Mouse (Mus musculus): ENCODE results near the gene Tmem256. TPM values are rescaled to one million over a fixed set of nuclear protein-coding genes. Genes with fewer than 3 reads are reported as not detected.

Tmem256 gene
- 100 to 1,000 TPM; 452 to 473 TPM for polyA plus RNA-seq (2012; fragmentation: generic; extraction: Trizol)

DNA sequence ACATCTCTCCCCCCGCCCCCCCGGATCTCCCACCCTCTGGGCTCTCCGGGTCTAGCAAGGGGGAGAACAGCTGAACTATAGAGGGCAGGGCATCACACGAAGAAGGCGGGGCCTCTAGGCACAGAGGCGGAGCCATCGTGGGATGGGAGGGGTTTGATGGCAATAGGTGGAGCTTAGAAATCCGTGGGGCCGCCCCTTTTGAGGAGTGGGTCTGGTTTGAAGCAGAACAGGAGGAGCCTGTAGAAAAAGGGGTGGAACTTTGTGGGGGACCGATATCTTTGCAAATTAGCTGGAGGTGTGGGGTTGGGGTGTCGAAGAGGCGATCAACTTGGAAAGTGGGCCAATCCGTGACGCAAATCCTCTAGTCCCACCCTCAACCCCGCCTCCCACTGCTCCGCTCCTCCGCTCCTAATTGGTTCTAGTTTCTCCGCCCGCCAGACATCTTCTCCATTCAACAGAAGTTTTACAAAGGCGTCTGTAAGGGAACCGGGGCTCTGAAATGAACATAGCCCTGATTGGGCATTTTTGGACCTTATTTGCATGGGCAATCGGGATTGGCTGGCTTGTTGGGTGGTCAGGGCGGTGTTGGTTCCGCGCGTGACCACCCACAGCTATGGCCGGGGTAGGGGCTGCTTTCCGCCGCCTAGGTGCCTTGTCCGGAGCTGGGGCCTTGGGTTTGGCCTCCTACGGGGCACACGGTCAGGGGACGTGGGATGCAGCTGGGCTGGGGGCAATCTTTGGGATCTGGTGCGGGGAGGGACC lies at the start of gene Tmem256:
Gene Tmem256, plus strand, starts transcription at position 563 of the 762 bp plus-strand sequence.

DNA sequence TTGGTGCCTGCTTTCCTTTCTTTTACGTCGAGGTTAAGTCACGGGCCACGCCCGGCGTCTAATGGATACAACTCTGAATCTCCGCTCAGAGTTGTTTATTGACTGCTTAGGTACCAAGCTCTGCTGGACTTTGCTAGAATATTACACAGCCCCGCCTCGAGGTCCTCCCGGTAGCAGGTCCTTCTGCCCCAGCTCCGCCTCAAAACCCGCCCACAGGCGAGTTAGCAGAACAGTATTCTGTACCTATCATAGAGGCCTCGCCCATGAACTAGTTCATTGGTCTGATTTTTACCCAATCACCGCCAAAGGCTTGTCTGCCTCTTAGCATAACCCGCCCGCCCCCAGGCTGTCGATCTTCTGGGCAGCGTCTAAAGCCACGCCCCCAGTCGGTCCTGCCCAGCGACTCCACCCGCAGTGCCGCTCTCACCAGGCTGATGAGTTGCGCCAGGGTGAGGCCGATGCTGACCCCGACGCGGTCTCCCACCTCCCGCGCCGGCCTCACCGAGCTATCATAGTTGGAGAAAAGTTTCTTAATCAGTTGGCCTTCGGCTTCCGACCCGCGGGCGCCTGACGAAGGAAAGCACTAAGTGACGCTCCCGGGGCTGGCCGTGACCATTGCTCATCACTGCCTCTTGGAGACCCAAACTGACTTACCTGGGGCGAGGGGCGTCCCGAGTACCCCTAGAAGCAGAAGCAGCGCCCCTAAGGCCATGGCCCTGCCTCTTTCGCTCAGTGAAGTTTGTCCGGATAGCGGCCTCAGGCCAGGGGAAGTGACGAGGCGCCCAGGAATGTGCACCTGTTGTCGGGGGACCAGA lies 42.9 kb upstream of the Tmem256 start, which contains the start of gene Chrnb1:
Gene Chrnb1, minus strand, starts transcription at position 776 of the 815 bp plus-strand sequence.

DNA sequence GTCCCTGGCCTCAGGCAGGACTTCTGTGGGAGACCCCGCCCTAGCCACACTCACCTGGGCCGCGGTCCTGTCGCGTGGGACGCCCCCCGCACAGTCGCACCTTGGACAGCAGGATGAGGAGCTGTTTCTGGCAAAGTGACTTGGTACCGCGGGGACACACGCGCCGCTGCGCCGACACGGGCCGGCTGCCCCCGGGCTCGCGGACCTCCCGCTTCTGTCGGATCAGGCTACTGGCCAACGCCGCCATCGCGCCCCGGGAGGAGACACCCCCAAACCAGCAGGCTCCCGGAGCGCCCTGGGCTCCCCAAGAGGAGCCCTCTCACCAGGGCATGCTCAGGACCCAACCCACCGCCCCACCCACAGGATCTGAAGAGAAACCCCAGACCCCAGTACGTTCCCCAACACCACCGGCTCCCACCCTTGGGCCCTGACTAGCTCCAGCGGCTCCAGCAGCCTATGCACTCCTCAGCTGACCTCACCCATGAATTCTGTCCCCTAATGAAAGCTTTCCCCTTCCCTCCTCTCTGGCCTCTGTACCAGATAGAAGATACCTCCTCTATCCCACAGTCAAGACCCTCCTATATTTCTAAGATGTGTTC lies 36.8 kb upstream of the Tmem256 start, which contains the start of gene Fgf11:
Gene Fgf11, minus strand, starts transcription at position 479 of the 599 bp plus-strand sequence.

DNA sequence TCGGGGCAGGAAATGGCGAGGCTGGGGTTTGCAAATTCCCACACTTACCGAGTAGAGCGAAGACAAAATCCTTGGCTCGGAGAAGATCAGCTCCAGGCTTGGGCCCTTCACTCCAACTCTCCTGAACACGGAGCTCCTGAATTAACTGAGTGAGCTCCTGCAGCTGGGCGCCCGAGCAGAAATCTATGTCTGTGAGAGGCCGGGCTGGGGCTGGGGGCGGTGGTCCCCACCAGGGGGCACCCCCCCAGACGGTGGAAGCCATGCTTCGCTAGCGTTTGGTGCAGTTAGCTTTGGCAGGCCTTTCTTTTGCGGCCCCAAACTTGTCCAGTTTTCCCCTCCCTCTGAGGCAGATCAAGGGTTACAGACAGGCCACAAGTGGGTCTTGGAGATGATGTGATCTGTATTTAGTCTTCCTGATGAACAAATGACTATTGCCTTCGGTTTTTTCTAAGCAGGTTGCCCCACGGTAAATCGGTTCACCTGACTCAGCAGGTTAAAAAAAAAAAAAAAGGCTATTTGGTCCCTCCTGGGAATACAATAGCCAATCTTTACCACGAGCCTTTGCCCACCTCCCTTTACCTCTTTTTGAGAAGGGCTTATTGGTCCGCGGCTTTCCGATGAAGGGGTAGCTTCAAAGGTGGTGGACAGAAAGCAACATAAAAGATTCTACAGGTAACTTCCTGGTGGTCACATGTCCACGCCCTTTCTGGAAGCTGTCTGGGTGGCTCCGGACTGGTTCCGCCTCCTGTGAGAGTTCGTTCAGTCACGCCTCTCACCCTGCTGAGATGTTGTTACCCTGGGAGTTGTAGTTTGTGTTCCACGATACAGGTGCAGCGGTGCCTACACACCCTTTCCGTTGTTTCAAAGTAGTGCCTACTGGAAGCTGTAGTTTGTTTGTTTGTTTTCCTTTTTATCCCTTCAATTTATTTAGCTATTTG lies 33.1 kb upstream of the Tmem256 start, which contains the start of gene Tmem102:
Gene Tmem102, minus strand, starts transcription at position 653 of the 938 bp plus-strand sequence.

DNA sequence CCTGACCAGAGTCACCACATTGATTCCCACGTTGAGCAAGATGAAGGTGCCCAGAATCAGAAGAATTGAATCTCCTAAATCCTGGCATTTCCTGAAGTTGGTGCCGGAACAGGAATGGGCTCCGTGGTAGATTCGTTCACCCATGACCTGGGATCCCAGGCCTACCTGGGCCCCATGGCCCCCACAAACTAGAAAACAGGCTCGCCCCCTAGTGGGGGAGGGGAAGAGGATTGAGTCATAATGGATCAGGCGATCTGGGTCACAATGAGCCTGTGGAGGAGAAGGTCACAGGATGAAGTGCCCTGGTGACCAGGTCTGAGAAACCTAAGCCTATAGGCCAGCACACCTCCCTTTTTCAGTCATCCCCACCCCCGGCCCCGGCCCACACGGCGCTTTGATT lies 23.2 kb upstream of the Tmem256 start, which contains the start of gene Gm39566:
Gene Gm39566, minus strand, starts transcription at position 144 of the 400 bp plus-strand sequence.

DNA sequence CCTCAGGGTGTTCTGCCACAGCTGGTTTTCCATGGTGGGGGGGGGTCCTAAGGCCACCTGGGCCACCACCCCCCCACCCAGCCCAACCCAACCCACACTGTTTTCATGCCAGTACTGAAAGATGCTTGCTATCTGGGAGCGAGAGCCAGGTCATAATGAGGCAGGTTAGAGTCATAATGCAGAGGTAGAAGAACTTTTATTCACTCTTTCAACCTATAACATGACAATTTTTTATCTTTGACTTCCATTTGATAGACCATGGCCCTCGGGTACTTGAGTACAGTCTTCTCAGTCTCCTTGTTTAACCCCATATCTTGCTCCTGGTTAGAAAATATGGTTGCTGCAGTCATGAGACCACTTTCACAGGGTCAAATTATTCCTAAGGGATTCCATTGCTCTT lies 19.9 kb upstream of the Tmem256 start, which contains the start of gene Spem2:
Gene Spem2, minus strand, starts transcription at position 101 of the 400 bp plus-strand sequence.

DNA sequence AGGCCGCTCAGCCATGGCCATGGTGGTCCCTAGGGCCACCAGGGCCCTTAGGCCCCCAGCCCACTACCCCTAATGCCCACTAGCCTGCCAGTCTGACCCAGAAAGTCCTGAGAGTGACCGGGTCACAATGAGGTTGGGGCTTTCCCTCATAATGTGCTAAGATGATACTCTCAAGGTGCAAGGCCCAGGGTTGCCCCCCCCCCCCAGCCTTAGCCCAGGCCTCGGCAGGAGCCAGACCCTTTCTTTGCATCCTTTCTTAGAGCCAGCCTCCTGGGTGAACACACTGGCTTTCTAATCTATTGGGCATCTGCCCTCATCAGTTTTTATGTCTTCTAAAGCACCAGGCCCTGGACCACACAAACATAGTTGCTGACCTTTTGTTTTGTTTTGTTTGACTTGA lies 16.2 kb upstream of the Tmem256 start, which contains the start of gene Spem1:
Gene Spem1, minus strand, starts transcription at position 101 of the 400 bp plus-strand sequence.

DNA sequence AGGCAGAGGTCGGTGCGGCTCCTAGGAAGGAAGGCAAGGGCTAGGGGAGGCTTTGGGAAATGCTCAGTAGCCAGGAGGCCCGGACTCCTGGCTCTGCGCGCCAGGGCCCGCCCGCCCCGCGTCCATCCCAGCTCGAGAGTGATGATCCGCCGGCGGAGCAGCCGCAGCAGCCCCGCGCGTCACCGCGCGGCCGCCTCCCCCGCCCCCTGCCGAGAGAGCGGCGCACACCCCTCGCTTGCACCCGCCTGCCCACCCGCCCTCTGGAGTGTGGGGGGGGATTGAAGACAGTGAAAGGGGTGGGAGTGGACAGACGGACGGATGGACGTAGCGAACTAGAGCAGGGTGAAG lies 736 bp upstream of the Tmem256 start, which contains the start of gene Nlgn2:
Gene Nlgn2, minus strand, starts transcription at position 181 of the 348 bp plus-strand sequence.

DNA sequence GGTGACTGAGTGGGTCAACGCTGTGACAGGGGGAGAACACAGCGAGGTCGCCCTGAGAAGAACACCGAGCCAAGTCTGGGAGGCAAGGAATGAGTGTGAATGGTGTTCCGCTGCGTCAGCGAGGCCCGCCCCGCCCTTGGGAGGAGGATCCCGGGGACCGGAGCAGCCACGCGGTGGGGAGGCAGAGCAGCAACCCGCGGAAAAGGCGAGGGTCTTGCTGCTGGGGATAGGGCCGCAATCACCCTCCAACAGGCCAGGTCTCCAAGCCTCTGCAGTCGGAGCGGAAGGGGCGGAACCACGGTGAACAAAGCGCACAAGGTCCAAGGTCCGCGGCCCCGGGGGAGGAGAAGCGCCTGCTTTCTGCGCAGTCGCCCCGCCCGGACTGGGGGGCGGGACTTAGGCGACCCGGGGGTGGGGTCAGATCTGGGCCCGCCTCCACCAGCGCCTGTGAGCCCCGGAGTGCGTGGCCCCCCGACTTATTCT lies 7.9 kb downstream of the Tmem256 start, which contains the start of gene Plscr3:
Gene Plscr3, plus strand, starts transcription at position 179 of the 483 bp plus-strand sequence.

DNA sequence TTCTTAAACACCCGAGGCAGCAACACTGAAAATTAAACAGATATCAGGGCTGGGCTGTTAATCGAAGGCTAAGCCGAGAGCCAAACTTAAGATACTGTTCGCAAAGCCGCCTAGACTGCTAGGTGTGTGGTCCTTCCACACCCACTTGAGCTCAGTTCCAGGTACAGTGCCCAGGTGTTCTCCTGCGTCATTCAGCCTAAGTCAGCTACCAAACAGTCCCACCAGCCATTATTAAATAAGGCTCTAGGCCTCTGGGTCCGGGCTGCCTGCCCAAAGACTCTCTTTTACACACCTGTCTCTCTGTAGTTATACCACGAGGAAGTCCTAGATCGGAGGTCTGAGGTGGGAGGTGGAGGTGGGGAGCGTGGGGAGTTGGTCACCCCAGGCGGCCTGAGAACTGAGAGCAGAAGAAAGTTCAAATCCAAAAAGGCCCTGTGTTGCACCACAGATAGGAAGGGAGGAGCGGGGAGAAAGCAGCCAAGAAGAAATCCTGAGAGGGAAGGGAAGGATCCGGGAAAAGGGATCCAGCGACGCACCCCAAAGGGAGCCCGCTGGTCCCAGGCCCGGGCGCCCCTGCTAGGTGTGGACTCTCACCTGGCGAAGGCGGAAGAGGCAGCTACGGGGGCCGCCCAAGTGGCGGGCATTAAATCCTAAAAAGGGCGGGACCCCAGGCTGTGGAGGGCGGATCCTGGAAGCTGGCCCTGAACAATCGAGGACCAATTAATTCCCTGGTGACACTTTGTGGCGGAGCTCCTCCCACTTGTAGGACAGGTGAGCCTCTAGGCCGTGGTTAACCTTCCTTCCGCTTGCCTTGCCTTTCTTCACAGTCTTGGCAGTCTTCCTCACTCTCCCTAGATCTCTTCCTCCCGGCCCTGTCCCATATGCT lies 20.0 kb downstream of the Tmem256 start, which contains the start of gene Tnk1:
Gene Tnk1, minus strand, starts transcription at position 618 of the 886 bp plus-strand sequence.

DNA sequence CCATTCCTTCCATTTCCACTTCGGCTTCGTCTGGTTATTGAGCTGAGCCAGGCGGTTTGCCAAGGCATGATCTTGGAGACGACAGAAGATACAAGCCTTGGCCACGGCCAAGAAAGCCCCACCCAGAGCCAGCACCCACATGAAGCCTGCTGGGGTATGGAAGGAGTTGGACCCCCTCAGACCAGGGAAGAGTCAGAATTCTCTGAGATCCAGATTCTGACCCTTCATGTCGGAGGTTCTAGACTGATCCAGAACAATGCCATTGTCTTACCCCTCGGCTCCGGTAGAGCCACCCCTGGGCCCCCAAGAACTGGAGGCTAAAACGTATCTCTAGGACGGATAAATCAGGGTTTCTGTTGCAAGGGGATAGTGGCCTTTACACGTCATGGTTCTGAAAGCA lies 39.6 kb downstream of the Tmem256 start, which contains the start of gene Tmem95:
Gene Tmem95, minus strand, starts transcription at position 141 of the 400 bp plus-strand sequence.

DNA sequence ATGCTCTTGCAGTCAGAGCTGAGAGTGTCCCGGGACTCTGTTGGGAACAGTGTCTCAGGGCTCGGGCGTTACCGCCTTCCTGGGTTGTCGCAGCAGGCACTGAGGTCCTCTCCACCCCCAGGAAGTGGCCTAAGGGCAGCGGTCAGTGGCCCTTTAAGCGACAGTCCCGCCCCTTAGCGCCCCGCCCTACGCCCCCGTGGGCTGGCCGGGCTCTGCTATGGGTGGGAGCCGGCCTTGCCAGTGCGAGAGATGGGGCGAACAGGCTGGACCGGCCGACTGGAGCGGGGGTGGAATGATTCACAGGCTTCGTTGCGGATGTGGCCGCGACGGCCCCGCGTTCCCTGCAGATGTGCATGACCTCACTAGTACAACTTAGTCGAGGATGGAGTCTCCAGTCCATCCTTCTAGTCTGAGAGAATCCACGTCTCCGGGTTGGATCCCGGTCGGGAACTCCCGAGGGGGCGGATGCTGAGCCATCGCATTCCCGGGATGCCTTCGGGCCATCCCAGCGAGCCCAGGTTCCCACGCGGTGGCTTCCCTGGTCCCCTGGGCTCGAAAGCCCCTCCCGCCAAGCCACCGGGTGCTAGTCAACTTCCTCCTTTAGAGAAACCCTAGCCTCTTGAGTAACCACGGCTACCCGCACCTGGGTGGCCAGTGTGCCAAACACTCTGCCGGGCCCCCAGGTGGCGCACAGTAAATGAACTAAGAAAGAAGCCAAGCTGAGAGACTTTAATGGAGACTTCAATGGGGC lies 42.7 kb downstream of the Tmem256 start, which contains the start of gene Kctd11:
Gene Kctd11, minus strand, starts transcription at position 554 of the 751 bp plus-strand sequence.

Other genes starting within 250 kb of the Tmem256 start
- 1 to 10 TPM in 1 of 2 experiments, under 1 TPM in 1; 0.05 to 1.3 TPM for gene Atp1b2, start 232.6 kb upstream of the Tmem256 start, polyA plus RNA-seq (2012; fragmentation: generic; extraction: Trizol)
- gene Shbg, start 220.6 kb upstream of the Tmem256 start, polyA plus RNA-seq (2012; fragmentation: generic; extraction: Trizol), result not detected
- gene Sat2, start 216.5 kb upstream of the Tmem256 start, polyA plus RNA-seq (2012; fragmentation: generic; extraction: Trizol), result 10 to 100 TPM in 1 of 2 experiments, 1 to 10 TPM in 1; 4.4 to 16.8 TPM
- 10 to 100 TPM; 29.4 to 66.7 TPM for gene Fxr2, start 205.5 kb upstream of the Tmem256 start, polyA plus RNA-seq (2012; fragmentation: generic; extraction: Trizol)
- under 1 TPM; 0.05 to 0.25 TPM for gene Sox15, start 183.2 kb upstream of the Tmem256 start, polyA plus RNA-seq (2012; fragmentation: generic; extraction: Trizol)
- gene Mpdu1, start 175.9 kb upstream of the Tmem256 start, polyA plus RNA-seq (2012; fragmentation: generic; extraction: Trizol), result 100 to 1,000 TPM in 1 of 2 experiments, 10 to 100 TPM in 1; 98.1 to 128 TPM
- gene Cd68, start 172.4 kb upstream of the Tmem256 start, polyA plus RNA-seq (2012; fragmentation: generic; extraction: Trizol), result 1 to 10 TPM; 1.8 to 3.0 TPM
- gene Eif4a1, start 166.1 kb upstream of the Tmem256 start, polyA plus RNA-seq (2012; fragmentation: generic; extraction: Trizol), result 100 to 1,000 TPM; 336 to 467 TPM
- 10 to 100 TPM; 51.2 to 71.3 TPM for gene Senp3, start 156.4 kb upstream of the Tmem256 start, polyA plus RNA-seq (2012; fragmentation: generic; extraction: Trizol)
- 1 to 10 TPM; 1.1 to 6.9 TPM for gene Tnfsf13, start 152.7 kb upstream of the Tmem256 start, polyA plus RNA-seq (2012; fragmentation: generic; extraction: Trizol)
- 100 to 1,000 TPM in 1 of 2 experiments, 10 to 100 TPM in 1; 34.3 to 119 TPM for gene Tnfsf12, start 142.7 kb upstream of the Tmem256 start, polyA plus RNA-seq (2012; fragmentation: generic; extraction: Trizol)
- 10 to 100 TPM in 1 of 2 experiments, 1 to 10 TPM in 1; 6.4 to 30.3 TPM for gene Tnfsfm13, start 142.4 kb upstream of the Tmem256 start, polyA plus RNA-seq (2012; fragmentation: generic; extraction: Trizol)
- 100 to 1,000 TPM in 1 of 2 experiments, 10 to 100 TPM in 1; 42.8 to 126 TPM for gene Polr2a, start 79.9 kb upstream of the Tmem256 start, polyA plus RNA-seq (2012; fragmentation: generic; extraction: Trizol)
- under 1 TPM in 1 of 2 experiments, not detected in 1; 0.26 TPM for gene Slc35g3, start 76.5 kb upstream of the Tmem256 start, polyA plus RNA-seq (2012; fragmentation: generic; extraction: Trizol)
- 10 to 100 TPM in 1 of 2 experiments, 1 to 10 TPM in 1; 1.2 to 14.4 TPM for gene Zbtb4, start 72.6 kb upstream of the Tmem256 start, polyA plus RNA-seq (2012; fragmentation: generic; extraction: Trizol)
- gene Chrnb1, start 42.6 kb upstream of the Tmem256 start, polyA plus RNA-seq (2012; fragmentation: generic; extraction: Trizol), result under 1 TPM; 0.63 to 0.89 TPM
- gene Fgf11, start 36.7 kb upstream of the Tmem256 start, polyA plus RNA-seq (2012; fragmentation: generic; extraction: Trizol), result under 1 TPM; 0.01 to 0.31 TPM
- under 1 TPM; 0.01 to 0.05 TPM for gene Tmem102, start 32.9 kb upstream of the Tmem256 start, polyA plus RNA-seq (2012; fragmentation: generic; extraction: Trizol)
- not detected for gene Gm39566, start 23.2 kb upstream of the Tmem256 start, polyA plus RNA-seq (2012; fragmentation: generic; extraction: Trizol)
- not detected for gene Spem2, start 20.0 kb upstream of the Tmem256 start, polyA plus RNA-seq (2012; fragmentation: generic; extraction: Trizol)
- gene Spem1, start 16.3 kb upstream of the Tmem256 start, polyA plus RNA-seq (2012; fragmentation: generic; extraction: Trizol), result under 1 TPM; 0.02 to 0.07 TPM
- gene Nlgn2, start 730 bp upstream of the Tmem256 start, polyA plus RNA-seq (2012; fragmentation: generic; extraction: Trizol), result 10 to 100 TPM in 1 of 2 experiments, 1 to 10 TPM in 1; 4.3 to 49.8 TPM
- gene Plscr3, start 7.9 kb downstream of the Tmem256 start, polyA plus RNA-seq (2012; fragmentation: generic; extraction: Trizol), result 100 to 1,000 TPM in 1 of 2 experiments, 10 to 100 TPM in 1; 45.7 to 171 TPM
- not detected for gene Tnk1, start 20.2 kb downstream of the Tmem256 start, polyA plus RNA-seq (2012; fragmentation: generic; extraction: Trizol)
- not detected for gene Tmem95, start 39.5 kb downstream of the Tmem256 start, polyA plus RNA-seq (2012; fragmentation: generic; extraction: Trizol)
- 10 to 100 TPM in 1 of 2 experiments, 1 to 10 TPM in 1; 5.0 to 12.3 TPM for gene Kctd11, start 42.9 kb downstream of the Tmem256 start, polyA plus RNA-seq (2012; fragmentation: generic; extraction: Trizol)
- under 1 TPM; 0.04 to 0.07 TPM for gene Acap1, start 57.0 kb downstream of the Tmem256 start, polyA plus RNA-seq (2012; fragmentation: generic; extraction: Trizol)
- 1 to 10 TPM; 1.6 to 9.9 TPM for gene 2810408A11Rik, start 62.5 kb downstream of the Tmem256 start, polyA plus RNA-seq (2012; fragmentation: generic; extraction: Trizol)
- 10 to 100 TPM; 13.1 to 24.7 TPM for gene Neurl4, start 62.6 kb downstream of the Tmem256 start, polyA plus RNA-seq (2012; fragmentation: generic; extraction: Trizol)
- gene Gps2, start 75.4 kb downstream of the Tmem256 start, polyA plus RNA-seq (2012; fragmentation: generic; extraction: Trizol), result 10 to 100 TPM; 66.9 to 94.9 TPM
- 1,000 to 10,000 TPM in 1 of 2 experiments, 100 to 1,000 TPM in 1; 812 to 3,163 TPM for gene Eif5a, start 83.4 kb downstream of the Tmem256 start, polyA plus RNA-seq (2012; fragmentation: generic; extraction: Trizol)
- gene Ybx2, start 97.3 kb downstream of the Tmem256 start, polyA plus RNA-seq (2012; fragmentation: generic; extraction: Trizol), result under 1 TPM in 1 of 2 experiments, not detected in 1; 0.13 TPM
- under 1 TPM; 0.02 to 0.39 TPM for gene Slc2a4, start 109.7 kb downstream of the Tmem256 start, polyA plus RNA-seq (2012; fragmentation: generic; extraction: Trizol)
- under 1 TPM in 1 of 2 experiments, not detected in 1; 0.15 TPM for gene Cldn7, start 126.3 kb downstream of the Tmem256 start, polyA plus RNA-seq (2012; fragmentation: generic; extraction: Trizol)
- gene Ctdnep1, start 142.6 kb downstream of the Tmem256 start, polyA plus RNA-seq (2012; fragmentation: generic; extraction: Trizol), result 100 to 1,000 TPM; 189 to 229 TPM
- 100 to 1,000 TPM in 1 of 2 experiments, 10 to 100 TPM in 1; 93.9 to 141 TPM for gene Elp5, start 144.0 kb downstream of the Tmem256 start, polyA plus RNA-seq (2012; fragmentation: generic; extraction: Trizol)
- 100 to 1,000 TPM; 710 to 827 TPM for gene Gabarap, start 152.6 kb downstream of the Tmem256 start, polyA plus RNA-seq (2012; fragmentation: generic; extraction: Trizol)
- 10 to 100 TPM; 66.5 to 68.8 TPM for gene Phf23, start 157.3 kb downstream of the Tmem256 start, polyA plus RNA-seq (2012; fragmentation: generic; extraction: Trizol)
- 10 to 100 TPM; 22.0 to 49.6 TPM for gene Dvl2, start 162.1 kb downstream of the Tmem256 start, polyA plus RNA-seq (2012; fragmentation: generic; extraction: Trizol)
- 100 to 1,000 TPM; 121 to 196 TPM for gene Acadvl, start 176.9 kb downstream of the Tmem256 start, polyA plus RNA-seq (2012; fragmentation: generic; extraction: Trizol)
- gene Dlg4, start 178.4 kb downstream of the Tmem256 start, polyA plus RNA-seq (2012; fragmentation: generic; extraction: Trizol), result 10 to 100 TPM; 12.9 to 43.6 TPM
- 1 to 10 TPM; 1.2 to 4.9 TPM for gene Asgr1, start 215.6 kb downstream of the Tmem256 start, polyA plus RNA-seq (2012; fragmentation: generic; extraction: Trizol)

Data from C3H10T1/2 (cell line).